Mouse (Mus musculus) liver, adult 2 months (tissue): ENCODE measurements at regions not wholly inside any gene's neighbourhood (a gene's known extent, or its start where the extent isn't known, plus 50 kb on each side); places are given as distances from the start of the nearest gene placed in this dataset.

ENCODE experiments used
- DNase-seq: peaks from one replicate; pipeline ENCODE4 v3.0.0-alpha.2; 2011; ENCODE audit warnings: low read depth, low spot score; ENCODE audit errors: extremely low read depth
- H3K27ac ChIP-seq: fragments of 200-500 bp; replicated peaks from 2 replicates; pipeline ENCODE4 v1.5.1; 2012; ENCODE audit warnings: low read depth, mild to moderate bottlenecking, control low read depth, inconsistent platforms, low read length; ENCODE audit not compliant: insufficient read depth
- H3K27me3 ChIP-seq: fragments of 200-500 bp; 2 replicates; pipeline ENCODE4 v1.6.1; 2012; ENCODE audit warnings: mild to moderate bottlenecking, moderate library complexity, low read length, inconsistent platforms; ENCODE audit not compliant: control insufficient read depth, insufficient read depth
- H3K36me3 ChIP-seq: fragments of 200-500 bp; 2 replicates; pipeline ENCODE4 v1.6.1; 2012; ENCODE audit warnings: low read length, inconsistent platforms; ENCODE audit not compliant: control insufficient read depth, insufficient read depth
- H3K4me1 ChIP-seq: fragments of 200-500 bp; 2 replicates; pipeline ENCODE4 v1.6.1; 2011; ENCODE audit warnings: low read length; ENCODE audit not compliant: control insufficient read depth, insufficient read depth
- H3K4me3 ChIP-seq: fragments of 200-500 bp; 2 replicates; pipeline ENCODE4 v1.5.1; 2011; ENCODE audit warnings: low read depth, mild to moderate bottlenecking, control low read depth, low read length, moderate library complexity; ENCODE audit not compliant: insufficient read depth
- H3K79me2 ChIP-seq: fragments of 200-500 bp; 2 replicates; pipeline ENCODE4 v1.6.1; 2012; ENCODE audit warnings: inconsistent platforms, mild to moderate bottlenecking, low read length, moderate library complexity; ENCODE audit not compliant: control insufficient read depth, insufficient read depth
- H3K9ac ChIP-seq: fragments of 200-500 bp; 2 replicates; pipeline ENCODE4 v1.6.1; 2012; ENCODE audit warnings: low read depth, mild to moderate bottlenecking, control low read depth, inconsistent platforms, low read length
- CTCF ChIP-seq: fragments of 200-500 bp; IDR thresholded peaks from 2 replicates; pipeline ENCODE4 v1.5.1; 2011; ENCODE audit warnings: low read depth, low read length, control low read depth
- POLR2A ChIP-seq: fragments of 200-500 bp; IDR thresholded peaks from 2 replicates; pipeline ENCODE4 v1.6.1; 2011; ENCODE audit warnings: low read length, control low read depth; ENCODE audit not compliant: insufficient read depth; ENCODE audit errors: extremely low read depth
- WGBS: fragments of 180-500 bp; shearing (Covaris S2); methylation state at CpG from one replicate; pipeline ENCODE4 v1.1.7; 2018; 5-methylcytosine and 5-hydroxymethylcytosine counted together

DNA sequence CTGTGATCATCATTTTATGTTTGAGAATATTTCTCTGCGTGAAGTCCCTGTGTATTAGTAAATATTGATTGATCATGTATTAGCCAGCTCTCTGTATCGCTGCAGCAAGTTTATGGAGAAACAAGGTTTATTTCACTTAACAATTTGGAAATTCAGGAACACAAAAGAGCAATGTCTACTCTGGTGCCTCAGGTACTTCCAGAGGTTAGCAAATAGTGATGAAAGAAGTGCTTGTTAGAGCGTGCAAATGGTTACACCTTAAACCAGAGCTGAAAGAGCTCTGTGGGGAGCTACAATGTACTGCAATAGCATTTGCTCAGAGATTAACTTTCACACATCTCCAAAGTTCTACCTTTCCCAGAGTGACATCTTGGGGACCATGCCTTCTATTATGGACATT is 400.9 kb downstream of the Fam198b start:
- 19% methylated on average over 3 of the region's 3 CpGs for WGBS
- no peak overlapping the region for H3K9ac ChIP-seq
- H3K27ac ChIP-seq: peak overlapping the region; percentile 60
- DNase-seq: peak; percentile 89
- no peaks in the 10 kb centered on the region for H3K79me2 ChIP-seq
- TF ChIP-seq CTCF: no peak
- no peak for TF ChIP-seq POLR2A
- no peak overlapping the region for H3K4me3 ChIP-seq
- H3K27me3 ChIP-seq: no peaks in the 10 kb centered on the region
- H3K36me3 ChIP-seq: no peaks in the 10 kb centered on the region
- peaks cover 7% of the 10 kb centered on the region; the same call in 1 of the 2 replicates for H3K4me1 ChIP-seq

GRCm38 (mm10) chr3:80293485-80293884 is 409.2 kb downstream of the Fam198b start:
- Histone ChIP-seq H3K27ac (no peak overlapping the region), H3K27me3 (no peaks in the 10 kb centered on the region), H3K4me1 (no peaks in the 10 kb centered on the region), H3K79me2 (no peaks in the 10 kb centered on the region), H3K9ac (no peak overlapping the region), H3K36me3 (no peaks in the 10 kb centered on the region), H3K4me3 (no peak overlapping the region)
- no peak for TF ChIP-seq POLR2A
- no peak for TF ChIP-seq CTCF
- WGBS: 92% methylated on average over 4 of the region's 4 CpGs
- no peak for DNase-seq

GRCm38 (mm10) chr3:80307632-80308031 is 423.3 kb downstream of the Fam198b start:
- Histone ChIP-seq H3K4me1 (no peaks in the 10 kb centered on the region; the same call in 1 of the 2 replicates), H3K27me3 (no peaks in the 10 kb centered on the region), H3K9ac (no peak overlapping the region), H3K27ac (no peak overlapping the region), H3K4me3 (no peak overlapping the region), H3K79me2 (no peaks in the 10 kb centered on the region), H3K36me3 (no peaks in the 10 kb centered on the region)
- 77% methylated on average over 4 of the region's 4 CpGs for WGBS
- TF ChIP-seq POLR2A (no peak), CTCF (no peak)
- no peak for DNase-seq

GRCm38 (mm10) chr3:80309931-80310330 is 425.6 kb downstream of the Fam198b start:
- H3K4me1 ChIP-seq: no peaks in the 10 kb centered on the region; the same call in 1 of the 2 replicates
- no peaks in the 10 kb centered on the region for H3K27me3 ChIP-seq
- H3K36me3 ChIP-seq: no peaks in the 10 kb centered on the region
- H3K4me3 ChIP-seq: no peak overlapping the region
- peak; percentile 49 for DNase-seq
- no peak overlapping the region for H3K27ac ChIP-seq
- H3K9ac ChIP-seq: no peak overlapping the region
- H3K79me2 ChIP-seq: no peaks in the 10 kb centered on the region
- TF ChIP-seq POLR2A: no peak
- TF ChIP-seq CTCF: no peak
- WGBS: 40% methylated on average over 4 of the region's 4 CpGs

GRCm38 (mm10) chr3:80311689-80312088 is 427.4 kb downstream of the Fam198b start:
- TF ChIP-seq CTCF (no peak), POLR2A (no peak)
- 89% methylated on average over 2 of the region's 2 CpGs for WGBS
- no peak for DNase-seq
- no peaks in the 10 kb centered on the region for H3K79me2 ChIP-seq
- H3K27ac ChIP-seq: no peak overlapping the region
- H3K36me3 ChIP-seq: no peaks in the 10 kb centered on the region
- no peak overlapping the region for H3K4me3 ChIP-seq
- H3K9ac ChIP-seq: no peak overlapping the region
- no peaks in the 10 kb centered on the region for H3K27me3 ChIP-seq
- no peaks in the 10 kb centered on the region; the same call in 1 of the 2 replicates for H3K4me1 ChIP-seq

- Histone ChIP-seq H3K4me3 (no peak overlapping the region), H3K4me1 (no peaks in the 10 kb centered on the region), H3K36me3 (no peaks in the 10 kb centered on the region), H3K27me3 (no peaks in the 10 kb centered on the region), H3K9ac (no peak overlapping the region), H3K79me2 (no peaks in the 10 kb centered on the region), H3K27ac (no peak overlapping the region)
- 73% methylated on average over 3 of the region's 3 CpGs for WGBS
- no peak for DNase-seq
- TF ChIP-seq CTCF (no peak), POLR2A (no peak)
Measured at GRCm38 (mm10) chr3:80322291-80322690, 438.0 kb downstream of the Fam198b start.
